Mouse (Mus musculus): ENCODE measurements at regions not wholly inside any gene's neighbourhood (a gene's known extent, or its start where the extent isn't known, plus 50 kb on each side); places are given as distances from the start of the nearest gene placed in this dataset.

- no peak for TF ChIP-seq CTCF (conservative IDR thresholded peaks at IDR 0.05; ENCODE audit: insufficient read depth, insufficient read length, low read depth, low read length)
- TF ChIP-seq POLR2A (IDR thresholded peaks at IDR 0.05; ENCODE audit: low read depth, low read length): no peak
These were observed 50.3 kb upstream of the Kras start for GRCm38 (mm10) chr6:145300266-145300858.

Data from kidney, adult 2 months (tissue).